Mouse (Mus musculus) bone marrow, adult 2 months (tissue): ENCODE measurements at regions not wholly inside any gene's neighbourhood (a gene's known extent, or its start where the extent isn't known, plus 50 kb on each side); places are given as distances from the start of the nearest gene placed in this dataset.

Experiments used
- CTCF ChIP-seq: fragments of 200-500 bp; IDR thresholded peaks from 2 replicates; pipeline ENCODE4 v1.5.1; 2011; ENCODE audit warnings: low read length, control low read depth; ENCODE audit not compliant: control insufficient read depth, insufficient read depth
- POLR2A ChIP-seq: fragments of 200-500 bp; IDR thresholded peaks from 2 replicates; pipeline ENCODE4 v1.6.1; 2011; ENCODE audit warnings: low read depth, mild to moderate bottlenecking, control low read depth, low read length, borderline replicate concordance; ENCODE audit not compliant: control insufficient read depth

DNA sequence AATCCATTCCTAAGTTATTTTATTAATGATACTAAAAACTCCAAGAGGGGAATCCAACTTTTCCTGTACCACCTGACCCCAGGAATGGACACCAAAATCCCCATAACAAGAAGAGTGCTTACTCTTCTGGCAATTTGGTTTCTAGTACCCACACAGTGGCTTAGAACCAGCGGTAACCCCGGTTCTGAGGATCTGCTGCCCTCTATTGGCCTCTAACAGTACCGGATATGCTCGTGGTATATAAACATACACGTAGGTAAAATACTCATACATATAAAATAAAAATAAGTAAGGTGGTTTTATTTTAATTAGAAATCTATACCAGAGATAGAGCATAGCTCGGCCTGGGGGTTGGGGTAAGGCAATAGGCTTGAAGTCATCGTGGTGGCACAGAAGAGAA is 58.0 kb upstream of the Hs6st1 start:
- TF ChIP-seq POLR2A = no peak
- no peak for TF ChIP-seq CTCF
